Mouse (Mus musculus): Measurements from ENCODE around the gene Olfr304.
"Not testable (repeated sequence)": the region's sequence is repeated elsewhere in the genome, so short reads cannot be mapped to it uniquely, and the experiment has no call there.

Gene Olfr304

GRCm38 (mm10) chr7:86386558-86386957 is at the start of gene Olfr304:
Gene Olfr304 (minus strand): TSS chr7:86386658.
- DNase-seq (ENCODE audit: low spot score) = no peak

GRCm38 (mm10) chr7:86403546-86403945 is 17.1 kb upstream of the Olfr304 start, which contains the start of gene Olfr301:
Gene Olfr301 (plus strand): TSS chr7:86403846.
- DNase-seq (ENCODE audit: low spot score) = no peak

DNA sequence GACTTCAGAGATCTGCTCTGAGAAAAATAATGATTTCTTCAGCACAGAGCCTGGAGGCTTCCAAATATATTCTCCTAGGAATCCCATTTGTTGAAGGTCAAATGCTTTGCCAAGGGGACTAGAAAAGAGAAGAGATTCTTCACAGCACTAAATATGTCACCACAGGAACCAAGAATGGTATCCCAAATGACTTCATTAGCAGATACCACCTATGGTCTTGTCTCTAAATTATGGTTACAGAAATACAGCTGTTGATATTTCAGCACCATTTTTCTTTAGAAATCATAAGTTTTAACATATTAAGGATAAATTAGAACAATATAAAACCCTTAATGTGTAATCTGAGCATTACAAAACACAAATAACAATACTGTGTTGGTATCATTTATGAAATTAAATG is 11.2 kb upstream of the Olfr304 start, which contains the start of gene Olfr303:
Gene Olfr303 (minus strand): TSS at position 101 of the 400 bp plus-strand sequence.
- no peak for DNase-seq (ENCODE audit: low spot score)

GRCm38 (mm10) chr7:86385769-86386168 is 689 bp downstream of the Olfr304 start:
- DNase-seq (ENCODE audit: low spot score) = no peak

GRCm38 (mm10) chr7:86366828-86367227 is 19.6 kb downstream of the Olfr304 start, which contains the start of gene Olfr305:
Gene Olfr305 (minus strand): TSS chr7:86366928.
- DNase-seq (ENCODE audit: low spot score) = no peak

- DNase-seq (ENCODE audit: low spot score) = not testable (repeated sequence)
These were observed 40.2 kb downstream of the Olfr304 start for GRCm38 (mm10) chr7:86346296-86346695.

- no peak for DNase-seq (ENCODE audit: low spot score)
These were observed 42.2 kb downstream of the Olfr304 start for GRCm38 (mm10) chr7:86344253-86344652.

GRCm38 (mm10) chr7:86342881-86343565 is 43.4 kb downstream of the Olfr304 start:
- no peak for DNase-seq (ENCODE audit: low spot score)

- no peak for DNase-seq (ENCODE audit: low spot score)
These were observed 49.0 kb downstream of the Olfr304 start, which contains the start of gene Olfr307 for GRCm38 (mm10) chr7:86337486-86337885. Gene Olfr307 (minus strand): TSS chr7:86337586.
